Mouse (Mus musculus) C2C12 (cell line): ENCODE data around the gene Dlx4.

ENCODE experiments used
- CTCF ChIP-seq: IDR thresholded peaks from one replicate; pipeline ENCODE4 v1.5.1; 2011; ENCODE audit not compliant: control insufficient read depth, insufficient read depth, insufficient read length
- FOSL1 ChIP-seq: IDR thresholded peaks from one replicate; pipeline ENCODE4 v1.8.0; 2011; ENCODE audit warnings: mild to moderate bottlenecking, low read length; ENCODE audit not compliant: poor library complexity, insufficient read depth, severe bottlenecking
- MAX ChIP-seq: IDR thresholded peaks from one replicate; pipeline ENCODE4 v1.6.1; 2011; ENCODE audit warnings: mild to moderate bottlenecking, control low read depth
- MYOD1 ChIP-seq: IDR thresholded peaks from one replicate; pipeline ENCODE4 v1.6.1; 2011; ENCODE audit warnings: low read depth; ENCODE audit not compliant: control insufficient read depth, insufficient read length
- MYOG ChIP-seq: IDR thresholded peaks from one replicate; pipeline ENCODE4 v1.6.1; 2011; ENCODE audit not compliant: control insufficient read depth, insufficient read length; ENCODE audit errors: extremely low read depth
- USF1 ChIP-seq: IDR thresholded peaks from one replicate; pipeline ENCODE4 v1.6.1; 2011; ENCODE audit warnings: low read depth, mild to moderate bottlenecking, control low read depth, moderate library complexity

DNA sequence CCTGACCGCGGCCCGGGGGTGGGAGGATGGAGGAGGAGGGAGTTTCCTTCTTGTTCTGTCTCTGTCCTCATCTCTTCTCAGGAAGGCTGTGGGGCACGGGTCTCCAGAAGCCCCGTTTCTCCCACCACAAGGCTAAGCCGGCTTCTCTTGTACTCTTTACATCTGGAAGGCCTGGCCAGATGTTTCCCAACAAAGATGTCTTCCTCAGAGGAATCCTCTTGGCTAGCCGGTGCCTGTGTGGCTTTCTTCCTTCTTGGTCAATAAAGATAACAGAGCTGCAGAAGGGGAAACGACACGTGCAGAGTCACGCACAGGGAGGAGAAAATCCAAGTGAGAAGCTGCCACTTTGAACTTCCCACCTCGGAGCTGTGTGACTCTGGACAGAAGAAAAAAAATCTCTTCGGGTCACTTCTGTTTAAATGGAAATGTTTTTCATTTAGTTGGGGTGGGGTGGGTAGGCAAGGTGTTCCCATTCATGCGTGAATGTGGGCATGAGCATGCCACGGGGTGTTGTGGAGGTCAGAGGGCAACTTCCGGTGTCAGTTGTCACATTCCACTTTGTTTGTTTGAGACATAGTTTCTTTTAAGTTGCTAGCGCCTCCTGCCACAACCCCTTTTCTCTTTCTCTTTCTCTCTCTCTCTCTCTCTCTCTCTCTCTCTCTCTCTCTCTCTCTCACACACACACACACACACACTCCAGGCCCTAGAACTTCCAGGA, 44.8 kb downstream of the Dlx4 start:
- no peak for TF ChIP-seq CTCF
- TF ChIP-seq MYOD1 = no peak
- TF ChIP-seq MAX = no peak
- TF ChIP-seq FOSL1 = no peak
- TF ChIP-seq MYOG = no peak
- TF ChIP-seq USF1 = no peak
